Mouse (Mus musculus) hindbrain, embryonic 16.5 days (tissue): ENCODE measurements around the gene Plxdc2. TPM values are rescaled to one million over a fixed set of nuclear protein-coding genes. Genes with fewer than 3 reads are reported as not detected.

Experiments used
- ATAC-seq: fragments of 200-750 bp; cut with Nextera tagmentation; 2 replicates; pipeline ENCODE4 v1.8.0; 2017; ENCODE audit warnings: moderate TSS enrichment, moderate library complexity
- H3K27ac ChIP-seq: fragments of 300-500 bp; sonication (generic); 2 replicates; pipeline ENCODE4 v1.5.1; 2014; ENCODE audit warnings: low read depth, mild to moderate bottlenecking, control low read depth, low read length, moderate library complexity
- H3K27me3 ChIP-seq: fragments of 300-500 bp; sonication (generic); replicated peaks from 2 replicates; pipeline ENCODE4 v1.6.1; 2014; ENCODE audit warnings: low read length; ENCODE audit not compliant: control insufficient read depth, insufficient read depth
- H3K36me3 ChIP-seq: fragments of 300-500 bp; sonication (generic); 2 replicates; pipeline ENCODE4 v1.6.1; 2014; ENCODE audit warnings: mild to moderate bottlenecking, low read length, moderate library complexity, mixed read lengths; ENCODE audit not compliant: control insufficient read depth, insufficient read depth
- H3K4me1 ChIP-seq: fragments of 300-500 bp; sonication (generic); 2 replicates; pipeline ENCODE4 v1.6.1; 2014; ENCODE audit warnings: low read depth, low read length; ENCODE audit not compliant: control insufficient read depth, insufficient read depth
- H3K4me2 ChIP-seq: fragments of 300-500 bp; sonication (generic); 2 replicates; pipeline ENCODE4 v1.6.1; 2014; ENCODE audit warnings: mild to moderate bottlenecking, low read length, control low read depth, moderate library complexity
- H3K4me3 ChIP-seq: fragments of 300-500 bp; sonication (generic); 2 replicates; pipeline ENCODE4 v1.5.1; 2014; ENCODE audit warnings: mild to moderate bottlenecking, low read length, control low read depth, moderate library complexity
- H3K9ac ChIP-seq: fragments of 300-500 bp; sonication (generic); 2 replicates; pipeline ENCODE4 v1.6.1; 2014; ENCODE audit warnings: low read depth, mild to moderate bottlenecking, control low read depth, low read length, moderate library complexity
- H3K9me3 ChIP-seq: fragments of 300-500 bp; sonication (generic); 2 replicates; pipeline ENCODE4 v1.6.1; 2014; ENCODE audit warnings: mild to moderate bottlenecking, low read length, moderate library complexity; ENCODE audit not compliant: control insufficient read depth
- WGBS: fragments of 180-500 bp; shearing (Covaris S2); extraction: QIAGEN DNeasy Blood & Tissue Kit; methylation state at CpG from one replicate; pipeline ENCODE4 v1.1.7; 2014; 5-methylcytosine and 5-hydroxymethylcytosine counted together
- polyA plus RNA-seq: library from polyadenylated mRNA; unstranded; fragments of >200 nt; fragmentation: Nextera tagmentation; extraction: Ambion mirVana; gene quantifications from 2 replicates; pipeline ENCODE4 v1.2.1, GENCODE M21; 2015

The Plxdc2 gene
- polyA plus RNA-seq, 1 experiment from 2014 or later = 30.6 TPM

GRCm38 (mm10) chr2:16651713-16652112, 295.6 kb downstream of the Plxdc2 start:
- Histone ChIP-seq H3K9ac (no peak overlapping the region), H3K4me1 (no peaks in the 10 kb centered on the region), H3K27ac (no peak overlapping the region), H3K27me3 (no peaks in the 10 kb centered on the region), H3K4me2 (no peak overlapping the region), H3K36me3 (no peaks in the 10 kb centered on the region), H3K9me3 (no peaks in the 10 kb centered on the region), H3K4me3 (no peak overlapping the region)
- WGBS = 89% methylated on average over 2 of the region's 2 CpGs
- ATAC-seq = no peak

DNA sequence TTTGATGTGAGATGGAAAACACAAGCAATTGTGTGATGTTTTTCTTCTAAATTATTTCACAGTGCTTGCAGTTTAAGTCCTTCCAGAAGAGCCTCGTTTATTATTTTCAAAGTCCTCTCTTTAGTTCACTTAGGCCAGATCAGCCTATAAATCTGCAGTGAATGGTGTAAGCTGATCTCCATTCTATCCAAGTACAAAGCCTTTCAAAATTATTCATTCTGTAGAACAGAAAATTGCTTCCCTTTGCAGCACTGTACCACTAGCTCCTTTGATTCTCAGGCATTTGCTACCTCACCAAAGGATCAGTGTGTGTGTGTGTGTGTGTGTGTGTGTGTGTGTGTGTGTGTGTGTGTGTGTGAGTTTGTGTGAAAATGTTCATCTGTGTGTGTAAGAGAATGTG, 308.4 kb downstream of the Plxdc2 start:
- H3K27me3 ChIP-seq = no peaks in the 10 kb centered on the region
- WGBS = 50% methylated on average over 1 of the region's 1 CpGs
- ATAC-seq = no peak

GRCm38 (mm10) chr2:16668391-16668790, 312.3 kb downstream of the Plxdc2 start:
- no peak for ATAC-seq
- Histone ChIP-seq H3K4me3 (no peak overlapping the region), H3K9ac (no peak overlapping the region), H3K27me3 (no peaks in the 10 kb centered on the region), H3K4me1 (no peaks in the 10 kb centered on the region), H3K9me3 (no peaks in the 10 kb centered on the region), H3K4me2 (no peak overlapping the region), H3K36me3 (no peaks in the 10 kb centered on the region), H3K27ac (no peak overlapping the region)
- WGBS = 86% methylated on average over 1 of the region's 1 CpGs

More for the DNA sequence above, 308.4 kb downstream of the Plxdc2 start:
- no peak overlapping the region for H3K4me2 ChIP-seq
- H3K27ac ChIP-seq = no peak overlapping the region
- H3K9me3 ChIP-seq = no peaks in the 10 kb centered on the region
- no peaks in the 10 kb centered on the region for H3K36me3 ChIP-seq
- no peak overlapping the region for H3K9ac ChIP-seq
- no peak overlapping the region for H3K4me3 ChIP-seq
- H3K4me1 ChIP-seq = no peaks in the 10 kb centered on the region

DNA sequence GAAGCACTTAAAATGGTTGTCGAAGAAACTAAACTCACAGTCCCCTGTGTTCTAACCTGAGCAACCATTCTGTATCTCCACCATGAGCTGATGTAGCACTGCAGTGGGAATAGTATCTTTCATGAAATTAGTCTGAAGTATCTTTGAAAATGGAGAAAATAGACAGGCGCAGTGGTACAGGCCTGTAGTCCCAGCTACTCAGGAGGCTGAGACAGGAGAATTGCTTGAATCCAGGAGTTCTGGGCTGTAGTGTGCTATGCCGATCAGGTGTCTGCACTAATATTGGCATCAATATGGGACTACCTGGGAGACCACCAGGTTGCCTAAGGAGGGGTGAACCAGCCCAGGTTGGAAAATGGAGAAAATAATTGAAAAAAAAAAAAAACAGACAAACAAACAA, 326.8 kb downstream of the Plxdc2 start:
- 93% methylated on average over 3 of the region's 3 CpGs for WGBS
- Histone ChIP-seq H3K27ac (no peak overlapping the region), H3K4me3 (no peak overlapping the region)

DNA sequence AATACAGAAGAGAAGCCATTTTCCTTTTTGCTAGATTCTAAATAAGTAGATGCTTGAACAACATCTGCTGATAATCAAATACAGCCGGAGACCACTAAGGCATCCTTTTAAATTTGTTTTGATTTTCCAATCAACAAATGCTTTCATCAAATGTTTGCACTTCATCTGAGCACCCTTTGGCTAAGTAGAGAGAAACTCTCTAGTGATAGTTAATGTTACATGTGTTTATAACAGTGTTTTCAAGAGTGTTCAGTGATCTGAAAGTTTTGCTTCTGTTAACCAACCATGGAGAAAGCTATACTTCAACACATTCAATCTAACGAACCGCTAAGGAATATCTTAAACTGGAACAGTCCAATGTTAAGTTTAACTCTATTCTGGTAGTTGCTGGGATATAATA, 327.6 kb downstream of the Plxdc2 start:
- Histone ChIP-seq H3K4me3 (no peak overlapping the region), H3K9me3 (no peaks in the 10 kb centered on the region), H3K27me3 (no peaks in the 10 kb centered on the region), H3K4me1 (no peaks in the 10 kb centered on the region), H3K9ac (no peak overlapping the region), H3K4me2 (no peak overlapping the region), H3K36me3 (no peaks in the 10 kb centered on the region), H3K27ac (no peak overlapping the region)
- WGBS = 84% methylated on average over 3 of the region's 3 CpGs
- ATAC-seq = no peak

More for the DNA sequence above, 326.8 kb downstream of the Plxdc2 start:
- H3K9me3 ChIP-seq = no peaks in the 10 kb centered on the region
- H3K27me3 ChIP-seq = no peaks in the 10 kb centered on the region
- no peaks in the 10 kb centered on the region for H3K36me3 ChIP-seq
- no peaks in the 10 kb centered on the region for H3K4me1 ChIP-seq
- no peak overlapping the region for H3K4me2 ChIP-seq
- ATAC-seq = no peak
- no peak overlapping the region for H3K9ac ChIP-seq

DNA sequence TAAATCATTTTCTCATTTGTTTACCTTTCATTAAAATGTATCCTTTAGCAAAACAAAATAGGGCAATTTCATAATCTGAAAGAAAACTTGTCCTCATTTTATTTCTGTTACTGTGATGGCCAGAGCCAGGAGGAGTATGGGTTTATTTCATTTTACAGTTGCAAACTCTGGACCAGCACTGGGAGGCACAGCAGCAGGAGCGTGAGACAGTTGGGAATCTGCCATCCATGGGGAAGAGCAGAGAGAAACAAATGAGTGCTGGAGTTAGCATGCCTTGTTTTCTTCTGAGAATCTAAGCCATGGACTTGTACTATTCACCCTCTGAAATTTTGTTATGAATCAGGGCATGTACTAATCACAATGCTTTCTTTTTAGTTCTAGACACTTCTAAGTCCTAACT, 328.4 kb downstream of the Plxdc2 start:
- WGBS = 75% methylated on average over 1 of the region's 1 CpGs
- H3K27ac ChIP-seq = no peak overlapping the region
- H3K4me3 ChIP-seq = no peak overlapping the region
- H3K9ac ChIP-seq = no peak overlapping the region
- H3K4me1 ChIP-seq = no peaks in the 10 kb centered on the region
- ATAC-seq = no peak
- H3K27me3 ChIP-seq = no peaks in the 10 kb centered on the region
- H3K9me3 ChIP-seq = no peaks in the 10 kb centered on the region
- no peaks in the 10 kb centered on the region for H3K36me3 ChIP-seq
- H3K4me2 ChIP-seq = no peak overlapping the region

- Histone ChIP-seq H3K27me3 (no peaks in the 10 kb centered on the region), H3K36me3 (no peaks in the 10 kb centered on the region), H3K4me3 (no peak overlapping the region), H3K9ac (no peak overlapping the region), H3K9me3 (no peaks in the 10 kb centered on the region), H3K27ac (no peak overlapping the region), H3K4me2 (no peak overlapping the region), H3K4me1 (no peaks in the 10 kb centered on the region)
- 64% methylated on average over 2 of the region's 2 CpGs for WGBS
- no peak for ATAC-seq
Observed at GRCm38 (mm10) chr2:16696390-16696789, 340.3 kb downstream of the Plxdc2 start.

GRCm38 (mm10) chr2:16697181-16697580, 341.1 kb downstream of the Plxdc2 start:
- no peak overlapping the region for H3K9ac ChIP-seq
- WGBS = 84% methylated on average over 5 of the region's 5 CpGs
- no peaks in the 10 kb centered on the region for H3K4me1 ChIP-seq

GRCm38 (mm10) chr2:16706227-16706626, 350.1 kb downstream of the Plxdc2 start:
- no peak for ATAC-seq
- H3K9me3 ChIP-seq = no peaks in the 10 kb centered on the region
- no peak overlapping the region for H3K4me3 ChIP-seq
- H3K27ac ChIP-seq = no peak overlapping the region
- H3K36me3 ChIP-seq = no peaks in the 10 kb centered on the region
- no peak overlapping the region for H3K4me2 ChIP-seq
- no peak overlapping the region for H3K9ac ChIP-seq
- H3K4me1 ChIP-seq = no peaks in the 10 kb centered on the region
- no peaks in the 10 kb centered on the region for H3K27me3 ChIP-seq
- 89% methylated on average over 2 of the region's 2 CpGs for WGBS

More at GRCm38 (mm10) chr2:16697181-16697580, 341.1 kb downstream of the Plxdc2 start:
- ATAC-seq = no peak
- H3K9me3 ChIP-seq = no peaks in the 10 kb centered on the region
- H3K27me3 ChIP-seq = no peaks in the 10 kb centered on the region
- no peaks in the 10 kb centered on the region for H3K36me3 ChIP-seq
- no peak overlapping the region for H3K27ac ChIP-seq
- no peak overlapping the region for H3K4me3 ChIP-seq
- H3K4me2 ChIP-seq = no peak overlapping the region

GRCm38 (mm10) chr2:16709885-16710284, 353.8 kb downstream of the Plxdc2 start:
- WGBS = 79% methylated on average over 6 of the region's 6 CpGs
- no peak for ATAC-seq
- no peak overlapping the region for H3K27ac ChIP-seq

More at GRCm38 (mm10) chr2:16709885-16710284, 353.8 kb downstream of the Plxdc2 start:
- Histone ChIP-seq H3K9ac (no peak overlapping the region), H3K4me3 (no peak overlapping the region), H3K27me3 (no peaks in the 10 kb centered on the region), H3K36me3 (no peaks in the 10 kb centered on the region), H3K4me2 (no peak overlapping the region), H3K4me1 (no peaks in the 10 kb centered on the region), H3K9me3 (no peaks in the 10 kb centered on the region)
